Mouse (Mus musculus) thymus, postnatal 14 days (tissue): ENCODE results near the gene Cacna1s.

Experiments used
- DNase-seq: peaks from one replicate; pipeline ENCODE4 v3.0.0; 2021

The Cacna1s gene

DNA sequence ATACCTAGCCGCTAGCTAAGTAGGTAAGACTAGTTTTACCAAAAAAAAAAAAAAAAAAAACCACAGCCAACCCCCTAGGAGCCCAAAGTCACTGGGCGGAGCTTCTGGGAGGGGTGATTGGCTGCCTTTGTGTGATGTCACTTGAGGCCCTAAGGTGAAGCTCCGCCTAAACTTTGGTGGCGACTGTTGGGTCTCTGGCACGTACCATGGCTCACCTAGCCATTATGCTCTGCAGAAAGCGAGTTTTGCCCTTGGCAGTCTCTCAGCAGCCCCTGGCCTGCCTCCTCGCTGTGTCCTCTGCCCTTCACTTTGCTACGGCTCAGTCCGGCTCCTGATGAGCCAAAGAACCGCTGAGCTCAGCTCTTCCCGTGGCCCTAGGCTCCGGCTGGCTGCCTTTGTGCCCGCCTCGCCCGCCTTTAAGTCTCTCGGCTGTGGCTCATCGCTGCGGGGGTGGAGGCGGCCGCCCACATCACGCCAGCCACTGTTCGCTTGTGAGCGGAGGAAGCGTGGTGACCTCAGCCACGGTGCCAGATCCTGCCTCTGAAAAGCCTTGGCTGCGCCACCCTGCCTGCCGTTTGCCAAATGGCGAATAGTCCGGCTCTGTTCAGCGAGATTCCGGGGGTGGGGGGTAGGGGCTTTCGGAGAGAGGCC lies 87.6 kb downstream of the Cacna1s start:
- DNase-seq: peak; percentile 88

DNA sequence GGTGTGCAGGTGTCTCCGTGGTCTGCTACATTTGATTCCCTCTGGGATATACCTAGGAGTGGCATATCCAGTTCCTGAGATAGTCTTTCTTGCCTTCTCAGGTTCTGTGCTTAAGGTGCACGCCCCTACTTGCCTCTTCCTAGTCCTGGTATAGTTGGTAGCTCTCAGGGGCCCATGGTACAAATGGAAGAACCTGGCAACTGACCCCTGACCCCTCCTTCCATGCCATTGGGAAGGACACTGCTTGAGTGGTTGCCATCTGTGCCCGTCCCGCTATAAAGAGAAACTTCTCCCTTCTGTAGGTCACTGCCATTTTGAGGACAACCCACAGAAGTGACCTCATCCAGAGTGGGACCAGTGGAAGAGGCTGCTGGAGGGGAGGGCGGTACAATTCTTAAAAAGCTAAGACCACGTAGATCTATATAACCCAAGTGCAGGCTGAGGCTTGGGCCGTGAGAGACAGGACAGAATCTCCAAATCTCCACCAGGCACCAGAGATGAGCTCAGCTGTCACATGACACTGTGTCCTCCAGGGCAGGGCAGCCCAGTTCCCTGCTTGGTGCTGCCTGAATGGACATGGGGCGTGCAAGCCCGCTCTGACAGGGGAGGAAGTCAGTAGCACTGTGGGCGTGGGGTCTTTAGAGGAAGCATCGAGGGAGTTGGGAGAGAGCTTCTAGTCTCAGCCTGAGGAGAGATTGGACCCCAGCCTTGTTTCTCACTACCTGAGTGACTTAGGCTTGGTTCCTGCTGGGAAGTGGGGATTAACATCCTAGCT lies 88.8 kb downstream of the Cacna1s start:
- peak; percentile 42 for DNase-seq

DNA sequence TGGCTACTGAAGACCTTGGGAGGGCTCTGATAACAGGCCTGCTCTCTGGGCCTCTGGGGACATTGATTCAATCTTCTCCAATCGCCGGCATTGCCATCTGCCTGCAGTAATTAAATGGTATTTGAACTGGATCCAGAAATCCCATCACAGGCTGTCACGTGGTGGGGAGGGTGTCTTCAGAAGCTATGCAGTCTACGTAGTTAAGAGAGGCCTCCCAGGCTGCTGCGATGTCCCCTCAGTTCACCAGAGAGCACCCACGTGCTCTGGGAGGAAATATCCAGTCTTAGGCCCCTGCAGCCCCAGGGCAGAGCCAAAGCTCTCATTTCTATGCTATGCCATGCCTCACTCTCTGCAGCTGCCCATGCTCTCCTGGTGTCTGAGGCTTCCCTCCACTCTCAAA lies 89.8 kb downstream of the Cacna1s start:
- DNase-seq: no peak

DNA sequence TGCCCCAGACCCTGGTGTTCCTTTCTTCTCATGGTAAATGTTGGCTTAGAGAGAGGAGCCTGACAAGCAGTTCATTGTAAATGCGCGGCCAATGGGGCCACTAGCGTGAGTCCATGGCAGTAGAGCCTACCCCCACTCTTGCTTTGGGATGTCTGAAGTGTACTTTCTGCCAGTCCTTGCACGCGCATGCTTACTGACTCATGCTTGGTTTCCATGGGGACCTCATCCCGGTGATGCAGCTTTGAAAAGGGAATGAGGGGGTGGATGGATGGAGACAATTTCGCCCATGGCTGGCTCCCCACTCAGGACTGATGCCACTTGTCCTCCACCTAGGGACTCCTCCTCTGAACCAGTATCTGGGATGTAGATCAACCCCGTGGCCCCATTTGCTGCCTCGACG lies 91.0 kb downstream of the Cacna1s start:
- no peak for DNase-seq

DNA sequence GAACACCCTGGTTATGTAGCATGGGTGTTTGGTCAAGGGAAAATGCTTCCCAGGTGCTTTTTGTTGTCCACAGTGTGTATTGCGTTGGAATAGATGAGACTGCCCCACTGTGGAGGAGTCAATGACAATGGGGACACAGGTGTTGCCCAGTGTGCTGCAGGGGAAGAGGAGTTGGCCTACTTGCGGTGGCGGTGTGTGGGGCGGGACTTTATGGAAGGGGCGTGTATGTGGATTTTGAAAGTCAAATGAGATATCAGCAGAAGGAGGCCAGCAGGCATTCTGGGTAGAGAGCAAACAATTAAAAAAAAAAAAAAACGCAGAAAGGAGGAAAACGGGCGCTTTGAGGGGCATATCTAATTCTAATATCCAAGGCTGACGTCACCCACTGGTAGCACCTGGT lies 97.2 kb downstream of the Cacna1s start:
- DNase-seq: peak; percentile 44

DNA sequence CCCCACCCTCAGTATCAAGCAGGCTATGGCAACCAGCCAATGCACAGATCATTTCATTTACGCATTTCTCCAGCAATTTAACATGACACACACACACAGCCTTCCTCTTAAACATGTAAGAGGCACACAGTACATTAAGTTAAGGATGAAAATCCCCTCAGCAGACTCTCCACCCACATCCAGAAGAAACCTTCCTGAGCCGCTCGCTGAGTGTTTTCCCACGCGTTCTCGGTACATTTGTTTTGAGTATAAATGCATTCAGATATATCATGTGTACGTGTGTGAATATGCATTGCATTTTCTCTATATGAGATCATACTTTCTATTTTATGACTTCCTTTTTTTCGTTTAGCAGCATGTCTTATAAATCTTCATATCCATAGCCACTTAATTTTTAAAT lies 98.8 kb downstream of the Cacna1s start:
- no peak for DNase-seq

DNA sequence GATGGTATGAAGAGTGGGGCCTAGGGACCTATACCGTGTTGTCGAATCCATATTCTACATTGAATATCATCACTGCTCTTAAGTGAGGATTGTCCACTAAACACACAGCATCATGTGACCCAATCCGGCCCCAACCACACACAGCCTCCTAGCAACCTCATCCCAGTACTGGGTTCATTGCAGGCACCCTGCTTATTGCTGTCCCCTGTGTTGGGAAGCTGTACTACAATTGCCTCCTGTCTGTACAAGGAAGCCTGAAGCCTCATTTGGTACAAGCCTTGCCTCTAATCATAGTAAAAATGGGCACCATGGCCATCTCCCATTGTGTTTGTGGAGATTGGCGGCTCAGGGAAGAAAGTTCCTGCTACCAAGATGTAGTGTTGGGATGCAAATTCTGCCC lies 103.8 kb downstream of the Cacna1s start:
- DNase-seq: no peak

DNA sequence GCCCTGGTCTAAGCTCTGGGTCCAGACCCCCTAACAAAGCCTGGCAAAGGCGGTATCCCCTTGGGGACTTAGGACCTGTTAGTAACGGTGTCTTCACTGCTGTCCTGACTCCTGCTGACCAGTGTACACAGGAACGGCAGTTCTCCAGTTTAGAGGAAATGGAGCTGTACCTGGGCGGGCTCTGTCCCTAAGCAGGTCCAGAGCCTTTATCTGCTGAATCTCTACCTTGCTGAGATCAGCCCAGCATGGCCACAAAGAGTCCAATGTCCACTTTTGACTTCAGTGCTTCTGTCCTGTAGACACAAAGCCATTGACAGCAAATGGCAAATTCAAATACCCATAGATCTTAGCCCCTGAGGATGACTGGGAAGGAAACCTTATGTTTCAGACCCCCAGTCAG lies 104.4 kb downstream of the Cacna1s start:
- no peak for DNase-seq

DNA sequence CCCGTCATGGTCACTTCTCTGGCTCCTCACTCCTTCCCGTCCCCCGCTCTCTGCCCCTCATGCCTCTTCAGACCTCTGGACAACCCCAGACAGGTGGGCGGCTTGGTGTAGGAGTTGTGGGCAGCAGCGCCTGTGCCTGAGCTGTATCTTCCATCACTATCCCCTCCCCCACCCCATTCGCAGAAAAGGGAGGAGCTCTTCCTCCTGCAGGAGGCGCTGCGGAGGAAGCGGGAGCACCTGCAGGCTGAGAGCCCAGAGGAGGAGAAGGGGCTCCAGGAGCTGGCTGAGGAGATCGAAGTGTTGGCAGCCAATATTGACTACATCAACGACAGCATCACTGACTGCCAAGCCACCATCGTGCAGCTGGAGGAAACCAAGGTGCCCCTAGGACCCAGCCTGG lies 107.3 kb downstream of the Cacna1s start:
- DNase-seq: no peak

DNA sequence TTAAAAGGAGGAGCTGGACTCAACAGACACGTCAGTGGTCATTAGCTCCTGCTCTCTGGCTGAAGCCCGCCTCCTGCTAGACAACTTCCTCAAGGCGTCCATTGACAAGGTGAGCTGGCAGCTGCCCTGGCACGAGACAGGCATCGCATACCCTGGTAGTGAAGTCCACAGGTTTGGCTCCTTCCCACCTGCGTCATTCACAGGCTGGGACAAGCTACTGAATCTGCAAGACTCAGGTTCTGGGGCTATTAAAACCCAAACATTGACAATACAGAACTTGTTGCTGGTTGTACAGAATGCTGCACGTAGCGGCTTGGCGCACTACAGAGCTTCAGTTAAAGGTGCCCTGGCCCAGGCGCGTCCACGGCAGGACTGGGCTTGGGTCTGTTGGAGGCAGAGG lies 107.7 kb downstream of the Cacna1s start:
- DNase-seq: no peak

DNA sequence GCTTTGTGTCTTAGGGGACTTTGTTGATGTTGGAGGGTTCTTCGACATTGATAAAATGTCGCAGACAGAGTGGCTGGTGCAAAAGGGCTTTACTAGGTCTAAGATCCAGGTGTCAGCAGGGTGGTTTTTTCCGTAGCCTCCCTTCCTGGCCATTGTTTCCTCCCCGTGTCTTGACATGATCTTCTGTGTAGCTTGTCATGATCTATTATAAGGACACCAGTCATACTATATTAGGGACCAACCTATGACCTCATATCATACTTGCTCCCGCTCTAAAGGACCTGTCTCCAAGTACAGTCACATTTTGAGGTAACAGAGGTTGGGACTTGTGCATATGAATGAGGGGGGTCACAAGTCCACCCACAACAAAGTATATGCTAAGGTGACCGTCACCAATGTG lies 108.4 kb downstream of the Cacna1s start:
- no peak for DNase-seq

DNA sequence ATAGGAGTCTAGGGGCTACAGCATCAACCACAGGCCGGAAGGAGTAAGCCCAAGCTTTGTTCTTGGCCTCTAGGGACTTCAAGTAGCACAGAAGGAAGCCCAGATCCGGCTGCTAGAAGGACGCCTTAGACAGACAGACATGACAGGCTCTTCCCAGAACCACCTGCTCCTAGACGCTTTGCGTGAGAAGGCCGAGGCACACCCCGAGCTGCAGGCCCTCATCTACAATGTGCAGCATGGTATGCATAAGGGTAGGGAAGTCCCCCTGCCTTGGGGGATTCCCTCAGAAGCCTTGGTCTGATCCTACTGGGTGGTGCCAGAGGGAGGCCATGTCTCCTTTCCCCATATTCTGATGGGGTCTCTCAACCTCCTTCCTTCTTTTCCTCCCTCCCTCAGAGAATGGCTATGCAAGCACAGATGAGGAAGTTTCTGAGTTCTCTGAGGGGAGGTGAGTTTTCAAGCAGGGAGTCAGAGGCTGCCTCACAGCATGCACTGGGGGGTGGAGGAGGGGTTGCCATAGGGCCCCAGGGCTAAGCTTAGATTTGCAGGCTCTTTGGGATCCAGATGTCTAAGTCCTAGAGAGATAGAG lies 108.9 kb downstream of the Cacna1s start:
- no peak for DNase-seq

DNA sequence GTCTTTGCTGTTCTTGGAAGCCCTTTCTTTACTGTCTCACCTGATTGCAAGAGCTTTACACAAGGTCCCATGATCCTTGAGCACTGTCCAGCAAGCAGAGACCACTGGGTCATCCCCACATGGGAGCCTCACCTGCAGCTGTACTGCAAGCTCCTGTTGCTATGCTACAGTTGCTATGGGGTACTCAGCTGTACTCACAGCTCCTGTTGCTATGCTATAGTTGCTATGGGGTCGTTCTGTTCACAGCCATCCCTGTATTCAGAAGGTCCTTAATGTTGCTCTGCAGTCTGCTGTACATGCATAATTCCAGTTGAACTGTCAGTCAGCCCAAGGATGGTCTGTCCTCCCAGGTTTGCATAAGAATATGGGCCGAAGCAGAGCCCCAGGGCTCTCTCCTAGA lies 112.9 kb downstream of the Cacna1s start:
- no peak for DNase-seq

DNA sequence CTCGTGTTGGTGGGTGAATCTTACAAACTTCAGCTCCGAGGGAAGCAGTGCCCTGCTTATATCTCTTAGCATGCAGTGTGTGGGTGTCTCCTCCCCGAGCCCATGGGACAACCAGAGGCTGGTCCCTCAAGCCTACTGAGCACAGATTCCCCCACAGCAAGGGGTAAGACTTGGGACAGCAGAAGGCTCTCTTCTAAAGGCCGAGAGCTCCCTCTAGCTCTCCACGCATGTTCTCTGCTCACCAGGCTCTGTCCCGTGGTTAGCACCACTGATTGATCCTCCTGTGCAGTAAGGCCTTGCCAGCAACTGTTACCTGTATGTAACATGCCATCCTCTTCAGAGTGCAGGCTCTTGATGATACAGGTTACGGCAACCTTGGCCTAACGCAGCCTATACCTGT lies 115.1 kb downstream of the Cacna1s start:
- DNase-seq: peak; percentile 39
